Comparison of ENCODE assay signal across 9 mouse cellular contexts in the genomic region with DNA sequence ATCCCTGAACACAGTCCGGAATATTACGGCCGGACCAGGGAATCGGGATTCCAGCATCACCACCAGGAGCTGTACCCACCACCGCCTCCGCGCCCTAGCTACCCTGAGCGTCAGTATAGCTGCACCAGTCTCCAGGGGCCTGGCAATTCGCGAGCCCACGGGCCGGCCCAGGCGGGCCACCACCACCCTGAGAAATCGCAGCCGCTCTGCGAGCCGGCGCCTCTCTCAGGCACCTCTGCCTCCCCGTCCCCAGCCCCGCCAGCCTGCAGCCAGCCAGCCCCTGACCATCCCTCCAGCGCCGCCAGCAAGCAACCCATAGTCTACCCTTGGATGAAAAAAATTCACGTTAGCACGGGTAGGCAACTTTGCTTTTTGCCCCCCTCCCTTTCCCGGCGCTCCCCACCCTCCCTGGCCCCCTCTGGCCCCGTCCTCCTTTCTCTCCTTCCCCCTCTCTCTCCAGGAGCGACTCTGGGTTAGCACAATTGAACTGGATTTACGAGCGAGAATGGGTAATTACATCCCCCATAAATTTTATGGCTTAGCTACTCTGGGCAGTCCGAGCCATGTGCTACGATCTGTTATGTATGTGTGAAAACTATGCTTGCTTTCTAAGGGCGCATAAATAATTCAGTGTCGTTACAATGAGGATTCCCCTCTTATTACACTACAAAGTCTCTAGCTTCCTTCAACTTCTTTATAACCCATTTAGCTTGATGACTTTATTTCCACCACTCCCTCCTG. TPM values are rescaled to one million over a fixed set of nuclear protein-coding genes. Genes with fewer than 3 reads are reported as not detected.
DNase-seq lines count a peak whose midpoint lies in the region; ATAC-seq lines count a peak whose summit lies in the region.
"Had no signal": no experiment of that assay in that cellular context is flagged by ENCODE, and none has a peak within 500 bp of the region (broad histone marks: within the 10 kb centered on the region; RNA-seq: fewer than 3 reads in every experiment).

No protein-coding gene starts in this region.

- no peak overlapping the region for H3K27ac ChIP-seq in heart, embryonic 16.5 days (ENCODE audit: low read length)
- peak overlapping the region; percentile 94 for H3K27ac ChIP-seq in hindbrain, embryonic 14.5 days
- H3K27ac ChIP-seq in midbrain, embryonic 14.5 days (replicated peaks; ENCODE audit: low read depth, low read length), result no peak overlapping the region

- no peaks in the 10 kb centered on the region for H3K9me3 ChIP-seq in heart, embryonic 16.5 days (replicated peaks; ENCODE audit: control insufficient read depth, low read length)
- no peaks in the 10 kb centered on the region for H3K9me3 ChIP-seq in hindbrain, embryonic 14.5 days (ENCODE audit: control insufficient read depth, low read length)
- no peaks in the 10 kb centered on the region for H3K9me3 ChIP-seq in midbrain, embryonic 14.5 days (ENCODE audit: control insufficient read depth, low read length)

- peaks cover 94% of the 10 kb centered on the region for H3K27me3 ChIP-seq in heart, embryonic 16.5 days (ENCODE audit: control insufficient read depth, insufficient read depth, low read length)
- H3K27me3 ChIP-seq in hindbrain, embryonic 14.5 days (ENCODE audit: control insufficient read depth, insufficient read depth, low read length), result peaks cover 91% of the 10 kb centered on the region
- peaks cover 97% of the 10 kb centered on the region for H3K27me3 ChIP-seq in midbrain, embryonic 14.5 days (ENCODE audit: control insufficient read depth, insufficient read depth, low read length)

- H3K4me3 ChIP-seq in heart, embryonic 16.5 days (ENCODE audit: low read length), result peak overlapping the region; percentile 25
- peak overlapping the region; percentile 46 for H3K4me3 ChIP-seq in hindbrain, embryonic 14.5 days (replicated peaks; ENCODE audit: low read length)
- H3K4me3 ChIP-seq in midbrain, embryonic 14.5 days (replicated peaks; ENCODE audit: low read depth, low read length), result peak overlapping the region; percentile 5; the same call in 1 of the 2 replicates

- no peak for DNase-seq in heart, postnatal 10 days
- DNase-seq in adrenal gland, postnatal 14 days, result peak; percentile 51
- no peak for DNase-seq in hindbrain, embryonic 14.5 days (ENCODE audit: low spot score)
- DNase-seq in midbrain, embryonic 14.5 days, result no peak
- DNase-seq in spleen, postnatal 10 days (ENCODE audit: low spot score in 2 of 2), result no peak
- DNase-seq in layer of hippocampus, adult 18-20 months (ENCODE audit: low spot score in 2 of 2), result no peak
- DNase-seq in right cerebral cortex, adult 18-20 months, result no peak

- under 1% methylated on average over 34 of the region's 34 CpGs for WGBS in heart, embryonic 16.5 days
- under 1% methylated on average over 34 of the region's 34 CpGs for WGBS in hindbrain, embryonic 14.5 days
- under 1% methylated on average over 34 of the region's 34 CpGs for WGBS in midbrain, embryonic 14.5 days

- no peaks in the 10 kb centered on the region for H3K36me3 ChIP-seq in heart, embryonic 16.5 days (ENCODE audit: control insufficient read depth, insufficient read depth)
- no peaks in the 10 kb centered on the region for H3K36me3 ChIP-seq in hindbrain, embryonic 14.5 days (replicated peaks; ENCODE audit: control insufficient read depth, insufficient read depth)
- no peaks in the 10 kb centered on the region for H3K36me3 ChIP-seq in midbrain, embryonic 14.5 days (ENCODE audit: control insufficient read depth, insufficient read depth, low read length)

- no peak overlapping the region for H3K9ac ChIP-seq in heart, embryonic 16.5 days (ENCODE audit: low read length)
- H3K9ac ChIP-seq in hindbrain, embryonic 14.5 days, result peak overlapping the region; percentile 76
- no peak overlapping the region for H3K9ac ChIP-seq in midbrain, embryonic 14.5 days (replicated peaks; ENCODE audit: low read length)

- H3K4me2 ChIP-seq in heart, embryonic 16.5 days (ENCODE audit: low read depth, low read length), result peak overlapping the region; percentile 44
- peak overlapping the region; percentile 50 for H3K4me2 ChIP-seq in hindbrain, embryonic 14.5 days (replicated peaks)
- peak overlapping the region; percentile 19; the same call in 1 of the 2 replicates for H3K4me2 ChIP-seq in midbrain, embryonic 14.5 days (ENCODE audit: low read length)

- intact Hi-C loops in heart, postnatal 10 days (cut with DNase I), result no loop called here

- H3K4me1 ChIP-seq in heart, embryonic 16.5 days (ENCODE audit: control insufficient read depth, insufficient read depth, low read length), result no peaks in the 10 kb centered on the region
- no peaks in the 10 kb centered on the region; the same call in 1 of the 2 replicates for H3K4me1 ChIP-seq in hindbrain, embryonic 14.5 days (replicated peaks; ENCODE audit: control insufficient read depth, insufficient read depth, low read length)
- no peaks in the 10 kb centered on the region for H3K4me1 ChIP-seq in midbrain, embryonic 14.5 days (ENCODE audit: control insufficient read depth, insufficient read depth, low read length)

- ATAC-seq in heart, embryonic 16.5 days (replicated peaks; ENCODE audit: extremely low read depth, insufficient read depth, low FRiP score), result no peak
- peak; percentile 51 for ATAC-seq in hindbrain, embryonic 14.5 days (ENCODE audit: low FRiP score)
- ATAC-seq in midbrain, embryonic 14.5 days (ENCODE audit: low FRiP score, low TSS enrichment), result no peak

RNA-seq across cellular contexts. Expression of a gene that starts 16.2 kb away (rescaled TPM):
- 0.45 TPM in 2 replicates for polyA plus RNA-seq in heart, embryonic 16.5 days (2015; fragmentation: Nextera tagmentation; extraction: Ambion mirVana)
- under 1 TPM in 1 of 2 experiments, not detected in 1; 0.24 TPM for total RNA-seq in heart, postnatal 10 days (2021)
- total RNA-seq in adrenal gland, postnatal 14 days (2021), result 6.8 and 7.7 TPM in 2 replicates
- 74.9 and 90.0 TPM in 2 replicates for polyA plus RNA-seq in hindbrain, embryonic 14.5 days (2014; fragmentation: Nextera tagmentation; extraction: Ambion mirVana)
- not detected in 2 replicates for polyA plus RNA-seq in midbrain, embryonic 14.5 days (2014; fragmentation: Nextera tagmentation; extraction: Ambion mirVana)
- total RNA-seq in layer of hippocampus, adult 18-20 months (2021), result not detected
- polyA plus RNA-seq: frontal cortex, adult 2 months had no signal

RNA-seq across cellular contexts. Expression of a gene that starts 36.9 kb away (rescaled TPM):
- 0.16 TPM in 1 of 2 replicates, not detected in the other for polyA plus RNA-seq in heart, embryonic 16.5 days (2015; fragmentation: Nextera tagmentation; extraction: Ambion mirVana)
- total RNA-seq in heart, postnatal 10 days (2021), result under 1 TPM in 1 of 2 experiments, not detected in 1; 0.15 TPM
- 37.4 and 43.2 TPM in 2 replicates for total RNA-seq in adrenal gland, postnatal 14 days (2021)
- polyA plus RNA-seq in hindbrain, embryonic 14.5 days (2014; fragmentation: Nextera tagmentation; extraction: Ambion mirVana), result 20.9 and 24.8 TPM in 2 replicates
- not detected in 2 replicates for polyA plus RNA-seq in midbrain, embryonic 14.5 days (2014; fragmentation: Nextera tagmentation; extraction: Ambion mirVana)
- total RNA-seq in layer of hippocampus, adult 18-20 months (2021), result not detected
- polyA plus RNA-seq: frontal cortex, adult 2 months had no signal

RNA-seq across cellular contexts. Expression of a gene that starts 44.6 kb away (rescaled TPM):
- polyA plus RNA-seq in heart, embryonic 16.5 days (2015; fragmentation: Nextera tagmentation; extraction: Ambion mirVana), result not detected in 2 replicates
- not detected for total RNA-seq in heart, postnatal 10 days (2021)
- total RNA-seq in adrenal gland, postnatal 14 days (2021), result 19.2 and 20.1 TPM in 2 replicates
- polyA plus RNA-seq in hindbrain, embryonic 14.5 days (2014; fragmentation: Nextera tagmentation; extraction: Ambion mirVana), result 9.2 and 22.9 TPM in 2 replicates
- not detected in 2 replicates for polyA plus RNA-seq in midbrain, embryonic 14.5 days (2014; fragmentation: Nextera tagmentation; extraction: Ambion mirVana)
- not detected for total RNA-seq in layer of hippocampus, adult 18-20 months (2021)
- polyA plus RNA-seq: frontal cortex, adult 2 months had no signal

RNA-seq across cellular contexts. Expression of a gene that starts 58.7 kb away (rescaled TPM):
- polyA plus RNA-seq in heart, embryonic 16.5 days (2015; fragmentation: Nextera tagmentation; extraction: Ambion mirVana), result not detected in 2 replicates
- not detected for total RNA-seq in heart, postnatal 10 days (2021)
- 1.8 and 2.1 TPM in 2 replicates for total RNA-seq in adrenal gland, postnatal 14 days (2021)
- 0.25 and 0.75 TPM in 2 replicates for polyA plus RNA-seq in hindbrain, embryonic 14.5 days (2014; fragmentation: Nextera tagmentation; extraction: Ambion mirVana)
- polyA plus RNA-seq in midbrain, embryonic 14.5 days (2014; fragmentation: Nextera tagmentation; extraction: Ambion mirVana), result not detected in 2 replicates
- total RNA-seq in layer of hippocampus, adult 18-20 months (2021), result not detected
- polyA plus RNA-seq: frontal cortex, adult 2 months had no signal

Comparison
In these comparisons a context has a peak if more than half of its experiments do, and no peak if none do; other contexts are left out.
1. RNA of a gene that starts 36.9 kb away (total RNA-seq): 37.4 to 43.2 TPM in adrenal gland, postnatal 14 days; 0.15 TPM in heart, postnatal 10 days and not detected in layer of hippocampus, adult 18-20 months; every median in the first group is over 10 times any median in the second.
2. RNA of a gene that starts 44.6 kb away (total RNA-seq): 19.2 to 20.1 TPM in adrenal gland, postnatal 14 days; not detected in heart, postnatal 10 days and not detected in layer of hippocampus, adult 18-20 months; every median in the first group is over 10 times any median in the second.
3. Peak in every context shown above with its lines, with median percentiles within 50 percentile points of each other: H3K4me2 ChIP-seq and H3K4me3 ChIP-seq.